Mouse (Mus musculus): ENCODE data around the gene Stat6.

Stat6 gene

GRCm38 (mm10) chr10:127615591-127615990 lies 27.2 kb upstream of the Stat6 start:
- DNase-seq (ENCODE audit: low spot score): no peak

GRCm38 (mm10) chr10:127616261-127616679 lies 26.5 kb upstream of the Stat6 start:
- DNase-seq (ENCODE audit: low spot score): no peak

- DNase-seq (ENCODE audit: low spot score): no peak
Measured at GRCm38 (mm10) chr10:127617294-127617693, 25.5 kb upstream of the Stat6 start.

- DNase-seq (ENCODE audit: low spot score): no peak
Measured at GRCm38 (mm10) chr10:127618173-127618572, 24.6 kb upstream of the Stat6 start.

GRCm38 (mm10) chr10:127619119-127619721 lies 23.6 kb upstream of the Stat6 start:
- no peak for DNase-seq (ENCODE audit: low spot score)

- DNase-seq (ENCODE audit: low spot score): no peak
Measured at GRCm38 (mm10) chr10:127619941-127620405, 22.8 kb upstream of the Stat6 start.

GRCm38 (mm10) chr10:127620406-127621190 lies 22.2 kb upstream of the Stat6 start, which contains the start of gene Lrp1:
Lrp1 (minus strand) TSS chr10:127621148.
- peak; percentile 43 for DNase-seq (ENCODE audit: low spot score)

GRCm38 (mm10) chr10:127621191-127622056 lies 21.4 kb upstream of the Stat6 start:
- peak; percentile 86 for DNase-seq (ENCODE audit: low spot score)

GRCm38 (mm10) chr10:127622057-127622392 lies 20.8 kb upstream of the Stat6 start:
- peak; percentile 60 for DNase-seq (ENCODE audit: low spot score)

- DNase-seq (ENCODE audit: low spot score): no peak
Measured at GRCm38 (mm10) chr10:127622661-127623060, 20.1 kb upstream of the Stat6 start.

- no peak for DNase-seq (ENCODE audit: low spot score)
Measured at GRCm38 (mm10) chr10:127623439-127624216, 19.2 kb upstream of the Stat6 start.

GRCm38 (mm10) chr10:127626433-127626832 lies 16.4 kb upstream of the Stat6 start:
- DNase-seq (ENCODE audit: low spot score): peak; percentile 68

- peak; percentile 56 for DNase-seq (ENCODE audit: low spot score)
Measured at GRCm38 (mm10) chr10:127631261-127632214, 11.2 kb upstream of the Stat6 start.

GRCm38 (mm10) chr10:127632668-127633271 lies 10.0 kb upstream of the Stat6 start:
- DNase-seq (ENCODE audit: low spot score): no peak

GRCm38 (mm10) chr10:127640421-127640820 lies 2.4 kb upstream of the Stat6 start:
- no peak for DNase-seq (ENCODE audit: low spot score)

- DNase-seq (ENCODE audit: low spot score): peak; percentile 88
Measured at GRCm38 (mm10) chr10:127641861-127642771, 670 bp upstream of the Stat6 start.

- peak; percentile 44 for DNase-seq (ENCODE audit: low spot score)
Measured at GRCm38 (mm10) chr10:127643553-127644238, 910 bp downstream of the Stat6 start.

GRCm38 (mm10) chr10:127645791-127646190 lies 3.0 kb downstream of the Stat6 start:
- DNase-seq (ENCODE audit: low spot score): no peak

Data from layer of hippocampus, adult 11-12 months (tissue).